Mouse (Mus musculus): ENCODE results near the gene Ripor3.

GRCm38 (mm10) chr2:168059200-168059790 lies 48.9 kb upstream of the Ripor3 start:
- TF ChIP-seq EP300 (IDR thresholded peaks at IDR 0.05; ENCODE audit: low read depth), result no peak
- TF ChIP-seq CTCF (IDR thresholded peaks at IDR 0.05; ENCODE audit: low read depth), result peak; percentile 39; the same call in 1 of the 2 replicates
